Mouse (Mus musculus): ENCODE measurements around the gene Urah.

Gene Urah

GRCm38 (mm10) chr7:140840750-140841735, 6.2 kb downstream of the Urah start:
- no peak for DNase-seq (ENCODE audit: low spot score)

GRCm38 (mm10) chr7:140843806-140844205, 9.0 kb downstream of the Urah start:
- no peak for DNase-seq (ENCODE audit: low spot score)

GRCm38 (mm10) chr7:140844905-140845665, 10.3 kb downstream of the Urah start, which contains the start of gene Scgb1c1:
Gene Scgb1c1, plus strand, starts transcription at chr7:140845547.
- peak; percentile 81 for DNase-seq (ENCODE audit: low spot score)

- DNase-seq (ENCODE audit: low spot score) = no peak
Observed at GRCm38 (mm10) chr7:140845683-140846082, 10.9 kb downstream of the Urah start.

- no peak for DNase-seq (ENCODE audit: low spot score)
Observed at GRCm38 (mm10) chr7:140846676-140847075, 11.9 kb downstream of the Urah start.

- DNase-seq (ENCODE audit: low spot score) = no peak
Observed at GRCm38 (mm10) chr7:140847755-140848580, 13.2 kb downstream of the Urah start, which contains the start of gene Odf3. Gene Odf3, plus strand, starts transcription at chr7:140847805.

GRCm38 (mm10) chr7:140848591-140848990, 13.8 kb downstream of the Urah start:
- no peak for DNase-seq (ENCODE audit: low spot score)

- no peak for DNase-seq (ENCODE audit: low spot score)
Observed at GRCm38 (mm10) chr7:140851916-140852315, 17.1 kb downstream of the Urah start.

GRCm38 (mm10) chr7:140853386-140853785, 18.6 kb downstream of the Urah start:
- no peak for DNase-seq (ENCODE audit: low spot score)

GRCm38 (mm10) chr7:140854483-140854882, 19.7 kb downstream of the Urah start:
- DNase-seq (ENCODE audit: low spot score) = no peak

GRCm38 (mm10) chr7:140855181-140855580, 20.4 kb downstream of the Urah start:
- DNase-seq (ENCODE audit: low spot score) = no peak

- DNase-seq (ENCODE audit: low spot score) = peak; percentile 81
Observed at GRCm38 (mm10) chr7:140855860-140856784, 21.3 kb downstream of the Urah start, which contains the start of gene Gm45785. Gene Gm45785, minus strand, starts transcription at chr7:140856331.

- DNase-seq (ENCODE audit: low spot score) = peak; percentile 78
Observed at GRCm38 (mm10) chr7:140856785-140857549, 22.1 kb downstream of the Urah start, which contains the start of gene Ric8a. Gene Ric8a, plus strand, starts transcription at chr7:140856957.

- DNase-seq (ENCODE audit: low spot score) = peak; percentile 17
Observed at GRCm38 (mm10) chr7:140857550-140858505, 23.0 kb downstream of the Urah start, which contains the start of gene Bet1l. Gene Bet1l, minus strand, starts transcription at chr7:140857577.

GRCm38 (mm10) chr7:140858746-140859145, 23.9 kb downstream of the Urah start:
- no peak for DNase-seq (ENCODE audit: low spot score)

GRCm38 (mm10) chr7:140859997-140860396, 25.2 kb downstream of the Urah start:
- DNase-seq (ENCODE audit: low spot score) = no peak

GRCm38 (mm10) chr7:140860728-140861127, 25.9 kb downstream of the Urah start:
- no peak for DNase-seq (ENCODE audit: low spot score)

GRCm38 (mm10) chr7:140864761-140865160, 29.9 kb downstream of the Urah start:
- no peak for DNase-seq (ENCODE audit: low spot score)
